Mouse (Mus musculus): ENCODE measurements at regions not wholly inside any gene's neighbourhood (a gene's known extent, or its start where the extent isn't known, plus 50 kb on each side); places are given as distances from the start of the nearest gene placed in this dataset.

DNA sequence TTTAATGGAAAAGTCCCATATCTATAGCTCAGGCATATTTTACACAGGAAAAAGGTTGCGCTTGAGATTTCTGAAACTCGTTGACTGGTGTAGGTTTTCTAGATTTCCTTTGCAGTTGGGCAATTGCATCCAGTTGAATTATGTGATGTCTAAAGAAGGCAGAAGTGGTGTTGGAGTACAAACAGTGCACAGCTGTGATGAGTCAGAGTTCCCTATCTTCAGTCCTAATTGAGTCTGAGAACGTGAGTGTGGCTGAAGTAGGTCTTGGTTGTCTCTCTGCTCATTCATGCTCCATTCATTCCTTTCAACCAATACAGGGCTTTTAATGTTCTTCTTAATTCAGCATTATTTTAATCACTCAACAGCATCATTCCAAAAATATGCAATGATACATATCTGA is 142.9 kb upstream of the Dpyd start:
- DNase-seq, result no peak

DNA sequence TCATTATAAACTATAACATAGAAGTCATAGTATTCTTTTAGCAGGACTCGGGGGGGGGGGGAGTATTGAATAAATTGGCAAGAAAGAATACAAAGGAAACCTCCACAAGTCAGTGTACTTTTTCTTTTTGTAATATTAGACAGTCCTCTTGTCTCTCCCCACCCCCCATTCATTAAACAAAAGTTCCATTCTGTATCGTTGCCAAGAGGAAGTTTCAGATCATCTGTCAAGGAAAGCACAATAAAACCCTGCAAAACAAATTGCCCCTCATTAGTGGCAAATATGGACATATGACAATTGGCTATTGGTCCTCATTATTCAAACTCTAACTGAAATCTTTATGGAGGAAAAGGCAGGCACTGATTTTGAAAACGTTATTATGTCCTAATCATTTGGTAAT is 140.2 kb upstream of the Dpyd start:
- DNase-seq, result no peak

DNA sequence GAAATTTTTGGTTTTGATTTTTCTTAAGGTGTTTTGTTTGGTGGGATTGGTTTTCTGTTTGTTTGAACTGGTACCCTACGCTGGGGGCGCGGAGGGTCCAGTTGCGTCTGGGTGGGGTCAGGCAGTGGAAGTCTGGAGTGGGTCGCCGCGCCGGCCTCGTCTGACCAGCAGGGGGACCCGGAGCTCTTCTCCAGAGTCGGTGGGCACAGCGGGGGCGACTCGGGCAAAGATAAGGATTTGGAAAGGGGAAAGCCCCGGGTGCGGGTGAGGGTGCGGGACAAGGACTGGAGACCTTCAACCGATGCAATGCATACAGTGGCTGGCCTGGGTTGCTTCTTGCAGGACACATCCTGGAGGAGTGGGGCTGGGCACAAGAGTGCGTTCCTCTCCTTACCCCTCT is 136.2 kb upstream of the Dpyd start:
- DNase-seq, result no peak

DNA sequence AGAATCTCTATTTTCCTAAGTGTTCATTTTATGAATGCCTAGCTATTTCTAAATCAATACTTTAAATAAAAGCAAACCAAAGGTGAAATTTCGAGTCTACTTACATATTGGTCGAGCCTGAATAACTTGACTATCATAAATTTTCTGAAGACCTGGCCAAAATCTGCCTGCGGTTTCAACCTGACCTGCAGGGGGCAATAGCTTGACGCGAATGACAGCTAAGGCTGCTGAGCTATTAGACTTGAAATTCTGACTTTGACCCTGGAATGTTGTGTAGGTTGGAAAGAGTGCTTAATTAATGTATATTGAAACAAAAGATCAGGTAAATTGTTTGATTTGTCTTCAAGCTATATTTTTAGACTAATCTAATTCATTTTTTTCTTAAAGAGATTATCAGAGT is 133.4 kb upstream of the Dpyd start:
- peak; percentile 46 for DNase-seq

DNA sequence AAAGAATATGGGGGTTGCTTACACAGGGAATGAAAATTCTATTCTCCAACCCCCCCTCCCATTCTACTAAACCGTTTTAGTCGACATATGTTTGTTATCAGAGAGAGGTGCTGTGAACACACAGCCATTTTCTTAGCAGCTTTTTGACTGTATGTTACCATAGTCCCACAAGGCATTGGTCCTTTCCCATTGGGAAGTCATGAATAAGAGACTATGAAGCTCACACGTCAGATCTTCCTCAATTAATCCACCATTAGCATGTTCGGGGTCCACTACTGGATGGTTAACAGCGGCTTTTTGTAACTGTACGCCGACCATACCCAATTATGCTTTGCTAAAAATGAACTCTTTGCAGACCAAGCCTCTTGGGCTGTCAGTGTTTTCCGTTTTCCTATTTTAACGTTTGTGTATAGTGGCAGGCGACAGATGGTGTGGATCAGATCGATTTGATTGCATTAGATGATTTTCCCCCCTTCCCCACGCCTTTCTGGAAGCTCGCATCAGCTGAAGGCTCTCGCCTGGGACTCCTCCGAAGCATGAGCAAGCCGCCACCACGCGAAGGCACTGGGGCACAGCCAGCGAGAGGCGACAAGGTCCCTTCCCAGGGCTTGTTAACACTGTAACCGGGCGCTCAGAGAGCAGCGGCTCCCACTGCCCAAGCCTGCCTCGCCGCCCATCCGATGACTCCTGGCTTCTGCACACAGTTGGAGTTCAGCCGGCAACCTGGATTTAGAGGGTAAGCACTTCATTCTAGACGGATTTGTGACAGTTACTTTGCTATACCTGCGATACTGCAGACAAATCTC is 131.9 kb upstream of the Dpyd start:
- DNase-seq, result no peak

DNA sequence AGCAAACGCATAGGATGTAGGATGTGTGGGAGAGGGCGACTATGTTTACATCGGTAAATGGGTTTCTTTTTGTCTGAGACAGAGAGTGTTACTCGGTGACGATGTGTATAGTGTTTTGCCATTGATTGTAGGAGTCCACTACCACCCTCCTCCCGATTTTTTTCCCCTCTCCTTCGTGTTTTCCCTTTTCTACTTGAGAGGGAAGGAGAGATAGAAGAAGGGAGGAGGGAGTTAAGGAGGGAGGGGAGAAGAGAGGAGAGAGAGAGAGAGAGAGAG is 131.4 kb upstream of the Dpyd start:
- DNase-seq, result no peak

DNA sequence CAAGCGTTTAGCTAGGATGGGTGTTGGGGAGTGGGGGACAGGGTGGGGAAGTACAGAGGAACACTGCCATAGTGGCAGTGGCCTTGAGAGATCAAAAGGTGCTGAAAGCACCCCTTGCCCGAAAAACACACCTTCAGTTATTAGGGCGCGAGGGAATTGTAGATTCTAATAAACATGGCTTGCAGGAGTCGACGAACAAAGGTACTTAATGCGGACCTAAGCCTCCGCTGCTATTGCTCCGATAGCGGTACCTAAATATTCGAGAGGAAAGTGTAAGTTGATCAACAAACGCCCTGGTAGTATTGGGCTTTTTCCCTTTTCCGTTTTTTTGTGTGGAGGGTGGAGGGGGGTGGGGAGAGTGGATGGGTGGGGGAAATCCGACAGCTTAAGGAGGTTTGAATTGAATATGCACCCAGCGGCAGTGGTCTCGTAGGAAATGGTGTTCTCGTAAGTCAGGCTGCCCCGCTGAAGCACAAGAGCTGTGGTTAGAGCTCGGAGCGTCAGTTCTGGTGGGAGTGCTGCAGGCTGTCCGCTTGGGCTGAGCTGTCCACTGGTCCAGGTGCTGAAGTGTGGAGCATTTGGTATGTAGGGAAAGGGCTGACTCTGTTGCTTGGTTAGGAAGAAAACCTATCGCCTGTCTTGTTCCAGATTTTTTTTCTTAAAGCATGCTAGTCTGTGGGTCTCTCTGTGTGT is 130.8 kb upstream of the Dpyd start:
- no peak for DNase-seq

DNA sequence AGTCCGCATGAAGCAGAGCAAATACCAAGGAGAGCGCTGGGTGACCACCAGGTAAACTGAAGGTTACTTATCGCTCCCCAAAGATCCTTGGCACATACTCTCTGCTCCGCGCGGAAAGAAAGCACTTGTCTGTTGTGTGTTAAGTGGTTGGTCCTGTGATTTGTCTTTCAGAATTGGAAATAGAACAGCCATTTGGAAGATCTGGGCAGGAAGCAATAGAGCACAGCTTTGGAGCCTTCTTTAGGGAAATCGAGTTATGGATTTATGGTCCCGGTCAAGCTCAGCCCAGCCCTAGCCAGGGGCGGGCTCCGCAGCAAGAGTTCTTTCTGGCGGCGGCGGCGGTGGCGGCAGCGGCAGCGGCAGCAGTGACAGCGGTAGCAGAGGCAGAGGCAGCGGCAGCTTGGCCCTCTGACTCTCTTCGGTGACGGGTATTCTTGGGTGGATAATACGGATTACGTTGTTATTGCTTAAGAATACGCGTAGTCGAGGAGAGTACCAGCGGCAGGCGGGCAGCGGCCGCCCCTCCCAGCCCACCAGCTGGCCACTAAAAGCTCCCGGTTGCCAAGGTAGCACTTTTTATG is 128.4 kb upstream of the Dpyd start:
- DNase-seq, result no peak

DNA sequence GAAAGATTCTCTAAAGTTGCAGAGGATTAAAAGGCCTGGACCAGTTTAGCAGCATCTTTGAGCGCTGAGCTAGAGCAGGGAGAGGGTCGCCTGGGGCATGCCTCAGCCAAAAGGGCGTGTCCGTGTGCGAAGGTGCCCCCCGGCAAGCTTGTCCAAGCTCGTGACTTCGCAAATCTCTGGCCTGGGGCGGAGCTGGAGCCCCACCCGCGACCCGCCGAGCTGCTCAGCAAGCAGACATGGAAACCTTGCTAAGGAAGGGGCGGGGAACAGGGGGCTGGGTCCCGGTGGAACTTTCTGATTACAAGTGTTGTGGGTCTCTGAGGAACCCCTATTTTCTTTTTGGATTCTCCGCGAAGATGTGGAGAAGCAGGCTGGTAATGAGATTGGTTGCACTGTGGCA is 127.6 kb upstream of the Dpyd start:
- DNase-seq, result no peak

DNA sequence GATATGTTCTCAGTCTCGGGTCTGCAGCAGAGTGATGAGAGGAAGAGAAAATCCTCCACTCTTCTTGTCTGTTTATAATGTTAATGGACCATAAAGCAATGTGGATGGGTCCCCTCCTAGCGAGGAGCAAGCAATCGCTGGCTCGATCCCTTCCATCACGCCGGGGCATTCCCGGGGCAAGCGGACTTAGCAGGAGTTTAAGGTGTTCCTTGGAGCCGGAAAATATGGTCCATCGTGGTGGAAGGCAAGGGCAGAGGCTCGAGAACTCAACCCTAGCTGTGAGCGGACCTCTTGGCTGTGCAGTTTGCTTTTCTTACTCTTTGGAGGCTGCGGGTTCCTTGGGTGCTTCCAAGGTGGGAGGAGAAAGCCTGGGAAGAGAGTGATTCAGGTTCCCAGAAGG is 127.1 kb upstream of the Dpyd start:
- DNase-seq, result no peak

DNA sequence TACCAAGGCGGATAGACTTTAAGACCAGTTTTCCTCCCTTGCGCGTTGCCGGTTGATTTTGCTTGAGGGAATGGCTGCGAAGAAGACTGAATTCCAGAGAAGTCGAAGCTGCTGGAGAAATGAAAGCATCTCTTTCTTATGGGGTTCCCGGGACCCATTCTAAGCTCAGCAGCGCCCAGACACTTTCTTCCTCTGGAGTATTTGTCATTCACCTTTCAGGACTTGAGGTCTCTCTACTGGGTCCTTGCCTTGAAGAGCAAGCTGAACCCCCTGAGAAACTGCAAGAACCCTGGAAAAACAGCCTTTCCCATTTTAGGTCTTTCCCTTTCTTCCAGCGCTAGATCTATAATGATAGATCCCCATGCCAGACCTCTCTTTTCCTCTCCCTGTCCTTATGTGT is 126.7 kb upstream of the Dpyd start:
- DNase-seq, result no peak

DNA sequence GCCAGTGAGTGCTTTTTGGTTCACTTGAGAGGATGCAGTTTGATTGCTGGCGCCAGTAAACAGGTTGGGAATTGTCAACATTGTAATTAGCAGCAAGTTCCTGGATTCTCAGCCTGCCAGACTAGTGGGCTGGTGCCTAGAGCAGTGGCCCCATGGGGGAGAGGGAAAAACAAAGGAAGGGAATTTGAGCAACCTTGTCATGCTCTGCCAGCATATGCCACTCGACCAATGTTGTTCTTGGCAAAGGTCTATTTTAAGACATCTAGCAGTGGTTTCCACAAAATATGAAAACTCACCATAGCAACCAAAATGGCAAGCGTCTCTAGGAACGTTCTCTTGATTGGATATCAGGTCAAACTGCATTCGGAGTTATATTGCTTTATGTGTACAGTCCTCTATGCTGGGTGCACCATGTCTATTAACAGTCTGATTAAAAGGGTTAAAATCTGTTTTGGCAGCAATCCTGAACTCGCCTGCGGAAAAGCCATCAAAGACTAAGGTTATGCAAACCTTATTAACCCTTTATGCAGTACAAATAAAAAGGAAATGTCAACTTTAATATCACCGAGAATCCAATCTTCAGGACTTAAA is 118.1 kb upstream of the Dpyd start:
- no peak for DNase-seq

DNA sequence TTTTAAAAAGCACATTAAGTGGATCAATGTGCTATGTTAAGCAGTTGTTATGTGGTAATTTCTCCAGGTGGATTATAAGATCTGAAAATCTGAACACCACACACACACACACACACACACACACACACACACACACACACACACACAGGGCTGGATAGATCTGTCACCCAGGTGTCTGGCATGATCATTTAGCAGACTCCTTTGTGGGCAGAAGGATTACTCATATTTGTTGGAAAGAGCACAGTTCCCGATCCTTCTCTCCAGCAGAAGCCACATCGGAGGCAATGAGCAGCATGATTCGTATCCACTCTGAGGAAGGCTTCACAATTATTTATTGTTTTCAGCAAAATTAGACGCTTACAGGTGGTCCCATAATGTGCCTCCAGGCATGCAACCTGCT is 116.6 kb upstream of the Dpyd start:
- DNase-seq, result no peak

DNA sequence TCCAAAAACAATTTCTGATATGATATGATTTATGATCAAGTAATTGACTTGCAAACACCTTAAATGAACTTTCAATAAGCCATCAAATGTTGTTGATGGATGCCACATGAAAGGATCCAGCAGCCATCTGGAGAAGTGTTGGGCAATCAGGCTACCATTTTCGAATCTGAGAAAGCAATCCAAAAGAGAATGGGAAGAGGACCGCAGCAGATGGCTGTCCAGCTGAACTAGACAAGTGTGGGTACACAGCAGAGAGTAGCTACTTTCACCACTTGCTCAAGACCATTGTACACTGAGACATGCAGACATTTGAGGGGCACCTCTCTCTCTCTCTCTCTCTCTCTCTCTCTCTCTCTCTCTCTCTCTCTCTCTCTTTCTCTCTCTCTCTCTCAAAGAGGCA is 102.3 kb upstream of the Dpyd start:
- no peak for DNase-seq

DNA sequence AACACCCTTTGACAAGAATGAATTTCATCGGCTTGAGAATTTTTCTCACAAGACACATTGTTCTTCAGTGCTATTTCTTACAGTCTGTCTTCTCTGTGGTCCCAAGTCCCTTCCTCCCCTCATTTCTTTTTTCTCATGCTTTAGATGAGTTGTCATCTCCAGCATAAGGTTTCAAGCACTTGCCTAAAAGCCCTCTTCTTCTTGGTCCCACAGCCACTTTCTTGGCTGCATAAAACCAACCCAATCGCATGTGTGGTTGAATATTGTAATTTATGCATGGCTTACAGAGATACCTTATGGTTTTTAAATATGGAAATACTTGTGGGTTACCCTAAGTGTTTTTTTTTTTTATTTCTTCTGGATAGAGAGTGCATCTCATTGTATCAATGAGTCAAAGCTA is 96.3 kb upstream of the Dpyd start:
- DNase-seq, result no peak

DNA sequence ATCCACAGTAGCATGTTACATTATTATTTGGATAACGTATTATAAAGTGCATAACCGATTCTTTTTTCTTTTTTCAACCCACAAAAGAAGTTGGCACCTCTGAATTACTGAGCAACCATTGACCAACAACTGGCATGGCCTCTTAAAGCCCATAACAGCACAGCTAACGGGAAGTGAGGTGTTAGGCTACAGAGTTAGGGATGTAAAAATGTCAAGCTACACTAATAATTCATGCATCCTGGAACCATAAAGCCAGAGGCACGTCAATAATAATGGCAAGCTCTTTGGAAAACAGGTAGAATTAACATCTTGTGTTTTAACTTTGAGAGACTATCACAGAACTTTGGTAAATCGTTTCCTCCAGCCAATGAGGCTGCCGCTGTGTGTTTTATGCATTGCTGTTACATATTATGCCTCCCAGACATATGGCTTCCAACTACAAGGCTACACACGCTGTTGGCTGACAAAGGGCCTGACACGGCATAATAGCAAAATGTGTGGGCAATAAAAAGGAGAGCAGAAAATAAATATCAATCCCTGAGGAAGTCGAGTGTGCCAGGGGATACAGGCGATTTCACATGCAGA is 89.6 kb upstream of the Dpyd start:
- no peak for DNase-seq

DNA sequence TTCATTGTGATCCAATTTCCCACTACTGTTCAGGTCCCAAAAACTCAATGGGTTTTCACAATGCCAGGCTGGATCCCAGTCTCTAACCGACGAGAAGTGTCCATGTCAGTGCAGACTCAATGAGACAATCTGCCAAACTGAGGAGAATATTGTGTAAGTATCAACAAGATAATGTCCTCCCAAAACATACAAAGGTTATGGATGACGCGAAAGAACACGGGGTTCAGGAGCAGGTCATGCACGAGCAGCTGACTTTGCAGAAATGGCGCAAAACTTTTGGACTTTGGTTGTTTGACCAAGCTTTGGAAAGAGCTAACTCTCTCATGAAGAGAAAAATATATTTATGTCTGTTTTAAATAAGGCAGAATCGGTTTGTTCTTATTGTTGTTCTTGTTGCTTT is 83.9 kb upstream of the Dpyd start:
- no peak for DNase-seq

DNA sequence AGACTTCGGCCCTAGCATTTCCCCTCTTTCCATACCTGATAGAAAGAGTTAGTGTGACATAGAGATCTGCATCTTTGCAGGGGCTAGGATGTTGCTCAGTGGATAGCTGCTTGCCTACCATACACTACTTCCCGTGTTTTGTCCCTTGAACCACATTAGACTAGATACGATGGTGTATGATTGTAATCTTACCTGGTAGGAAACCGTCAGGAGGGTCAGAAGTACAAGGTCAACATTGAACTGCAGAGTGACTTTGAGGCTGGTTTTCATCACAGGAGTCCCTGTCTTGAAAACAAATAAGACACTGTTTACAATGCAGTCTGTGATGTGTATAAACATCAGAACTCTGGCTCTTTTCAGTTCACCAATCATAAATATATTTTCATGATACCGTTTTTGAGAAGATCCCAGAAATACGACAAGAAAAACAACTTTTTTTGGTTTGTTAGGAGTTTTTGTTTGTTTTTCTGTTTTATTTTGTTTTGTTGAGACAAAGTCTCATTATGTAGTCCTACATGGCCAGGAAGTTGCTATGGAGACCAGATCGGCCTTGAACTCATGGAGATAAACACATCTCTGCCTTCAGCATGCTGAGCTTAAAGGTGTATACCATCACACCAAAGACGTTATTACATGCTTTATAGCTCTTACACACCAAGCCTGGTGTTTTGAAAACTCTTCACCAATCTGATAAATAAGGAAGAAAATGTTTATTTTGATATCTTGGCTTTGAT is 81.2 kb upstream of the Dpyd start:
- no peak for DNase-seq

DNA sequence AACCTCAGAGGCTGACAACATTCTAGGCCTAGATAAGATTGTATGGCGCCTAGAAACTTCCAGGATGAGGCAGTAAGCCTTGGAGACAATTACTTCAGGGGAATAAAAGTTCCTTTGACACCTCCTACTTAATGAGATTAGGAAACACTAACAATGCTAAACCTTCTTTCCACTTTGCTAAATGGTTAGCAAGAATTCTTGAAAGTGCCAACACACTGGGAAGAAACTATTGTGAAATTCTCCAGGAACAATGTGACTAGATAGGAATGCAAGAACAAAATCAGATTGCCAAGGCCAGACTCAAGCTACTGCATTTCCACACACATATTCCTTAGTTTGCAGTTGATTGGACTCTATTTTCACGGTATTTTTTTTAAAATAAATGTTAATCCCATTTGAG is 76.0 kb upstream of the Dpyd start:
- no peak for DNase-seq

DNA sequence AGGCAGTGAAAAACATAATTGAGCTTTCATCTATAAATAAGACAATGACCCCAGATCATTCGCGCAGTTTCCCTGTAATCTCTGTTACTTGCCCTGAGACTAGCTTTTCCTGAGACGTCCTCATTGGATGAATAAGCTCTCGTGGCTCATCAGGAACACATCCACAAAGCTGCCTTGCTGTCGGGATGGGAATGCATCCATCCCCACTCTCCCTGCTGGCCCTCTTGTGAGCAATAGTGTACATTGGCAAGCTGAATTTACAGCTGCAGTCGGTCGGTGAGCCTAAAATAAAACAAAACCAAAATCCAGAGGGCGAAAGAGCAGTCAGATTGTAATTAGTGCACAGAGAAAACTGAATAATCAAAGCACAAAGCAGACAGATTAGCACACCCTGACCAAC is 74.5 kb upstream of the Dpyd start:
- no peak for DNase-seq

DNA sequence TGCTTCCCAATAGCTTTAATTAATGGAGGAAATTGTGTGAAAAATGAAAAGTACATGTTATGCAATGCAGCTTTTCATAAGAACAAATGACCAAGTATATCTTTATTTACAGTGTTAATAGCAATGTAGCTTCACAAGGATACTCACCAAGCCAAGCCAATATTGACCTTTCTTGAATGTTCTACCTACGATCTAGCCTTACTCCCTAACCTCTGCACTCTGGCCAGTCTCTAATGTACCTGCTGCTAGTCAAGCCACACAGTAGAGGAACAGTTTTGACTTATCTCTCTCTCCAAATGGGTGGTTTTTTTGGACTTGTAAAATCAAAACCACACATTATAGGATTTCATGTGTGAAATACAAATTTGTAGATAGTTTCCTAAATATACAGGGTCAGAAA is 70.8 kb upstream of the Dpyd start:
- DNase-seq, result no peak

DNA sequence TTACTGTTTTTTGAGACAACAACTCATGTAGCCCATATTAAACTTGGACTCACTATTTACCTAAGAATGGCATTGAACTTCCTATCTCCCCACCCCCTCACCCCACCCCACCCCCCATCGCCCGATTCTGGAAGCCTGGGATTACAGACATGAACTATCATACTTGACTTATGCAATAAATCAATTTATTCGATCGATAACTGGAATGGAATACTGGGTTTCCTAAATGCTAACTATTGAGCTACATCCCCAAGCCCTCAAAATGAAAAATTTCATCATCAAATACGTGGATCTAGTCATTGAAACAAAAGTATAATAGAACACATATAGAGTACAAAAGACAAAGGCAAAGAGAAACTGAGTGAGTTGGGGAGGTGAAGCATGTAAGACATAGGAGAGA is 70.1 kb upstream of the Dpyd start:
- no peak for DNase-seq

DNA sequence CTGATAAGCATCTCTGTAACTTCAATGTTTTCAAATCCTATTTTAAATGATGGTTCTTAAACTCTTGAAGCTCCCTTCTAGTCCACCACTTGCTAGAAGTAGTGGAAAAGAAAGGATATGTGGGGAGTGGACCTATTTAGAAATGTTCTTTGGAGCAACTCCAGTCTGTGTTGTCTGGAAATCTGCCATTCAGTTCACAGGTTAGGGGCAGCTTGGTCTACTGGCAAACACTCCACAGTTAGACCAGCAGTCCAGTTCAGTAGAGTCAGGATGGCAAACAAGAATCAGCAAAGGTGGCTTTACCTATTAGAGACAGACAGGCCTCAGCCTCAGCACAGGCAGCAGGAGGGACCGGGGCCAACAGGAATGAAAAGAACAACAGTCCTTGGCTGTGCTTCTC is 67.3 kb upstream of the Dpyd start:
- DNase-seq, result no peak
